Mouse (Mus musculus) spleen, postnatal 36 days (tissue): Measurements from ENCODE around the gene Enpp4.

ENCODE experiments used
- DNase-seq, 2 experiments: peaks; one replicate each; pipeline ENCODE4 v3.0.0; 2022; ENCODE audit warnings: low spot score in 2 of 2, mixed read lengths in 1 of 2

The Enpp4 gene

GRCm38 (mm10) chr17:44105287-44106138 is at the start of gene Enpp4:
Enpp4 (minus strand) TSS chr17:44105809.
- peak; percentile 79 to 82 for DNase-seq

- DNase-seq: no peak
Observed at GRCm38 (mm10) chr17:44155204-44155603, 49.6 kb upstream of the Enpp4 start.

GRCm38 (mm10) chr17:44153871-44154270 is 48.3 kb upstream of the Enpp4 start:
- DNase-seq: no peak

GRCm38 (mm10) chr17:44151889-44152288 is 46.3 kb upstream of the Enpp4 start:
- DNase-seq: no peak

GRCm38 (mm10) chr17:44151130-44151529 is 45.5 kb upstream of the Enpp4 start:
- no peak for DNase-seq

GRCm38 (mm10) chr17:44148109-44148846 is 42.7 kb upstream of the Enpp4 start:
- DNase-seq: no peak

- no peak for DNase-seq
Observed at GRCm38 (mm10) chr17:44145806-44146205, 40.2 kb upstream of the Enpp4 start.

GRCm38 (mm10) chr17:44136863-44137640 is 31.4 kb upstream of the Enpp4 start:
- DNase-seq: no peak

GRCm38 (mm10) chr17:44136018-44136417 is 30.4 kb upstream of the Enpp4 start:
- DNase-seq: no peak

- no peak for DNase-seq
Observed at GRCm38 (mm10) chr17:44134545-44134944, 28.9 kb upstream of the Enpp4 start.

GRCm38 (mm10) chr17:44134106-44134505 is 28.5 kb upstream of the Enpp4 start:
- DNase-seq: no peak

GRCm38 (mm10) chr17:44130429-44130828 is 24.8 kb upstream of the Enpp4 start:
- DNase-seq: peak; percentile 37 to 61

- DNase-seq: no peak
Observed at GRCm38 (mm10) chr17:44129092-44129750, 23.6 kb upstream of the Enpp4 start.

GRCm38 (mm10) chr17:44121366-44122100 is 15.9 kb upstream of the Enpp4 start:
- no peak for DNase-seq

GRCm38 (mm10) chr17:44118231-44118630 is 12.6 kb upstream of the Enpp4 start:
- DNase-seq: no peak

GRCm38 (mm10) chr17:44117721-44118120 is 12.1 kb upstream of the Enpp4 start:
- no peak for DNase-seq

GRCm38 (mm10) chr17:44116584-44116983 is 11.0 kb upstream of the Enpp4 start:
- DNase-seq: no peak

GRCm38 (mm10) chr17:44108331-44108730 is 2.7 kb upstream of the Enpp4 start:
- DNase-seq: no peak

GRCm38 (mm10) chr17:44101961-44102360 is 3.6 kb downstream of the Enpp4 start:
- DNase-seq: no peak

GRCm38 (mm10) chr17:44100906-44101305 is 4.7 kb downstream of the Enpp4 start:
- DNase-seq: no peak

- DNase-seq: no peak
Observed at GRCm38 (mm10) chr17:44100486-44100885, 5.1 kb downstream of the Enpp4 start.
